Mouse (Mus musculus) adrenal gland, postnatal 4 days (tissue): ENCODE measurements around the gene Vstm2a. TPM values are rescaled to one million over a fixed set of nuclear protein-coding genes. Genes with fewer than 3 reads are reported as not detected.

Experiments used
- DNase-seq, 2 experiments: peaks; one replicate each; pipeline ENCODE4 v3.0.0; 2021 to 2022; ENCODE audit warnings: low spot score in 2 of 2, mixed read lengths in 2 of 2
- total RNA-seq, 2 experiments: library from RNA; stranded (reverse); gene quantifications; 2 replicates each; pipeline ENCODE4 v1.2.3; 2021

Vstm2a gene
- total RNA-seq, 2 experiments from 2014 or later: 0.71 to 1.2 TPM

DNA sequence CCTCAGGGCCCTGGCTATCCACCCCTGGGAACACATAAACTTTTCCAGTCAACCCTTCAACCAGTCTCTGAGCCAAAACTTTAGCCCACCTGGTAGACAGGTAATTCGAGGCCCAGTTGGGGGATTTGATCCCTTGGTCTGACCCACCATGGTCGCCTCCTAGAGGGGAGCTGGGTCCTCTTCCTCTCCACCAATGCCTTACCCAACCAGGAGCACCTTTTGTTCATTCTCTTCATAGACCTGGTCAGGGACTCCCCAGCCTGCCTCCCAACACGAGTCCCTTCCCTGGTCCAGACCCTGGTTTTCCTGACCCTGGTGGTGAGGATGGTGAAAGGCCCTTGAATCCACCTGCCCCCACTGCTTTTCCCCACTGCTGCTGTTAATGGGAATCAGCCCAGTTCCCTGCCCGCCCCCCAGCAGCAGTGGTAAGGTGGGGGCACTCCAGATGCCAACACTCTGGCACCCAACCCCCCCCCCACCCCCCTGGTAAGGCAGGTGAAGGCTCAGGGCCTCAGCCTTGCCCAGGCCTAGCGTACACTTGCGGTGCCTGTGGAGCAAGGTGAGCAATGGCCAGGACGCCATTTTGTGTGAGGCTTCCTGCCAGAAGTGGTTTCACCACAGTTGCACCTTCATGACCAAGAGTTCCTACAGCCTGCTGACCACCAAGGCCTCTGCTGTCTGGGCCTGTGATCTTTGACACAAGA is 182.2 kb downstream of the Vstm2a start:
- DNase-seq: no peak
